Mouse (Mus musculus) yolk sac, embryonic 10.5 days (tissue): ENCODE results near the gene Gm973.
A peak's percentile ranks its signal among the peaks of the same experiment; 100 is the strongest.

Source experiments
- DNase-seq: peaks from one replicate; pipeline ENCODE4 v3.0.0-alpha.2; 2017; ENCODE audit warnings: low spot score

Gene Gm973

GRCm38 (mm10) chr1:59492432-59492831 is 23.6 kb upstream of the Gm973 start:
- DNase-seq, result no peak

- no peak for DNase-seq
Observed at GRCm38 (mm10) chr1:59495970-59496369, 20.1 kb upstream of the Gm973 start.

- peak; percentile 62 for DNase-seq
Observed at GRCm38 (mm10) chr1:59497741-59498613, 18.1 kb upstream of the Gm973 start.

GRCm38 (mm10) chr1:59499327-59499726 is 16.7 kb upstream of the Gm973 start:
- DNase-seq, result no peak

GRCm38 (mm10) chr1:59502355-59502754 is 13.7 kb upstream of the Gm973 start:
- DNase-seq, result peak; percentile 58

GRCm38 (mm10) chr1:59503659-59504301 is 12.3 kb upstream of the Gm973 start:
- DNase-seq, result peak; percentile 66

- DNase-seq, result no peak
Observed at GRCm38 (mm10) chr1:59504302-59504700, 11.8 kb upstream of the Gm973 start.

- no peak for DNase-seq
Observed at GRCm38 (mm10) chr1:59508463-59509139, 7.5 kb upstream of the Gm973 start.

GRCm38 (mm10) chr1:59511566-59512270 is 4.3 kb upstream of the Gm973 start:
- DNase-seq, result no peak

GRCm38 (mm10) chr1:59520226-59520837 is 4.3 kb downstream of the Gm973 start:
- DNase-seq, result no peak

- no peak for DNase-seq
Observed at GRCm38 (mm10) chr1:59522456-59522855, 6.4 kb downstream of the Gm973 start.

- DNase-seq, result no peak
Observed at GRCm38 (mm10) chr1:59523378-59523958, 7.4 kb downstream of the Gm973 start.

GRCm38 (mm10) chr1:59524071-59524470 is 8.0 kb downstream of the Gm973 start:
- DNase-seq, result no peak

- no peak for DNase-seq
Observed at GRCm38 (mm10) chr1:59524759-59525158, 8.7 kb downstream of the Gm973 start.

- no peak for DNase-seq
Observed at GRCm38 (mm10) chr1:59527219-59527618, 11.2 kb downstream of the Gm973 start.

GRCm38 (mm10) chr1:59534976-59535810 is 19.1 kb downstream of the Gm973 start:
- no peak for DNase-seq

GRCm38 (mm10) chr1:59538381-59538780 is 22.3 kb downstream of the Gm973 start:
- DNase-seq, result no peak

- peak; percentile 47 for DNase-seq
Observed at GRCm38 (mm10) chr1:59540537-59541148, 24.6 kb downstream of the Gm973 start.

- DNase-seq, result no peak
Observed at GRCm38 (mm10) chr1:59541271-59542020, 25.4 kb downstream of the Gm973 start.
